Mouse (Mus musculus): Measurements from ENCODE around the gene Ywhae. TPM values are rescaled to one million over a fixed set of nuclear protein-coding genes. Genes with fewer than 3 reads are reported as not detected.
"Not testable (repeated sequence)": the region's sequence is repeated elsewhere in the genome, so short reads cannot be mapped to it uniquely, and the experiment has no call there.

Ywhae gene
- 100 to 1,000 TPM in 11 of 26 experiments, 10 to 100 TPM in 15; 58.9 to 129 (median 91.3) TPM for total RNA-seq (2018; cell fraction: chromatin; rRNA removed)
- 100 to 1,000 TPM; 293 to 451 (median 327) TPM for total RNA-seq (2018; cell fraction: cytosol; rRNA removed)
- 100 to 1,000 TPM in 23 of 26 experiments, 10 to 100 TPM in 3; 91.4 to 244 (median 146) TPM for total RNA-seq (2018; cell fraction: nucleus; rRNA removed)
- polyA plus RNA-seq (2018), result 317 to 1,145 TPM (median 466 TPM) in 3 replicates

GRCm38 (mm10) chr11:75732434-75733226 lies at the start of gene Ywhae:
Gene Ywhae (plus strand): TSS chr11:75732869.
- 2% methylated on average over 71 of the region's 76 CpGs for WGBS (ENCODE audit: missing documents)
- H3K79me2 ChIP-seq (ENCODE audit: inconsistent target), result peaks cover 45% of the 10 kb centered on the region

GRCm38 (mm10) chr11:75684462-75684861 lies 48.2 kb upstream of the Ywhae start:
- 100% methylated on average over 5 of the region's 5 CpGs for WGBS (ENCODE audit: missing documents)
- H3K4me3 ChIP-seq (ENCODE audit: inconsistent target), result no peak overlapping the region
- peaks cover 100% of the 10 kb centered on the region for H3K79me2 ChIP-seq (ENCODE audit: inconsistent target)
- no peak overlapping the region for H3K27ac ChIP-seq
- H3K36me3 ChIP-seq (ENCODE audit: inconsistent target), result peaks cover 28% of the 10 kb centered on the region; the same call in 1 of the 2 replicates

More at GRCm38 (mm10) chr11:75732434-75733226, at the start of gene Ywhae:
- H3K27ac ChIP-seq, result peak within 1 kb of the TSS; percentile 62
- H3K36me3 ChIP-seq (ENCODE audit: inconsistent target), result no peaks in the 10 kb centered on the region
- H3K4me3 ChIP-seq (ENCODE audit: inconsistent target), result peak within 1 kb of the TSS; percentile 80

GRCm38 (mm10) chr11:75684956-75685355 lies 47.7 kb upstream of the Ywhae start:
- 92% methylated on average over 2 of the region's 2 CpGs for WGBS (ENCODE audit: missing documents)

GRCm38 (mm10) chr11:75687343-75687993 lies 45.2 kb upstream of the Ywhae start:
- no peak overlapping the region for H3K27ac ChIP-seq
- H3K36me3 ChIP-seq (ENCODE audit: inconsistent target), result peaks cover 34% of the 10 kb centered on the region
- peaks cover 100% of the 10 kb centered on the region for H3K79me2 ChIP-seq (ENCODE audit: inconsistent target)
- no peak overlapping the region for H3K4me3 ChIP-seq (ENCODE audit: inconsistent target)
- 20% methylated on average over 1 of the region's 2 CpGs for WGBS (ENCODE audit: missing documents)

More at GRCm38 (mm10) chr11:75684956-75685355, 47.7 kb upstream of the Ywhae start:
- Histone ChIP-seq H3K27ac (no peak overlapping the region), H3K36me3 (ENCODE audit: inconsistent target) (peaks cover 30% of the 10 kb centered on the region; the same call in 1 of the 2 replicates), H3K4me3 (ENCODE audit: inconsistent target) (no peak overlapping the region), H3K79me2 (ENCODE audit: inconsistent target) (peaks cover 100% of the 10 kb centered on the region)

GRCm38 (mm10) chr11:75688132-75688531 lies 44.5 kb upstream of the Ywhae start:
- H3K79me2 ChIP-seq (ENCODE audit: inconsistent target), result peaks cover 100% of the 10 kb centered on the region
- H3K4me3 ChIP-seq (ENCODE audit: inconsistent target), result no peak overlapping the region
- 100% methylated on average over 1 of the region's 2 CpGs for WGBS (ENCODE audit: missing documents)
- H3K27ac ChIP-seq, result no peak overlapping the region
- H3K36me3 ChIP-seq (ENCODE audit: inconsistent target), result peaks cover 36% of the 10 kb centered on the region

- Histone ChIP-seq H3K36me3 (ENCODE audit: inconsistent target) (peaks cover 43% of the 10 kb centered on the region), H3K4me3 (ENCODE audit: inconsistent target) (no peak overlapping the region), H3K27ac (no peak overlapping the region), H3K79me2 (ENCODE audit: inconsistent target) (peaks cover 100% of the 10 kb centered on the region)
- WGBS (ENCODE audit: missing documents), result 75% methylated on average over 1 of the region's 1 CpGs
Observed at GRCm38 (mm10) chr11:75689977-75690376, 42.7 kb upstream of the Ywhae start.

- Histone ChIP-seq H3K4me3 (ENCODE audit: inconsistent target) (no peak overlapping the region), H3K36me3 (ENCODE audit: inconsistent target) (peaks cover 52% of the 10 kb centered on the region), H3K79me2 (ENCODE audit: inconsistent target) (peaks cover 100% of the 10 kb centered on the region), H3K27ac (no peak overlapping the region)
Observed at GRCm38 (mm10) chr11:75691047-75691446, 41.6 kb upstream of the Ywhae start.

GRCm38 (mm10) chr11:75693570-75693969 lies 39.1 kb upstream of the Ywhae start:
- H3K27ac ChIP-seq, result no peak overlapping the region
- 93% methylated on average over 5 of the region's 5 CpGs for whole genome bisulfite sequencing (ENCODE audit: missing documents)
- peaks cover 100% of the 10 kb centered on the region for H3K79me2 ChIP-seq (ENCODE audit: inconsistent target)
- H3K36me3 ChIP-seq (ENCODE audit: inconsistent target), result peaks cover 75% of the 10 kb centered on the region
- H3K4me3 ChIP-seq (ENCODE audit: inconsistent target), result no peak overlapping the region

GRCm38 (mm10) chr11:75697464-75697863 lies 35.2 kb upstream of the Ywhae start:
- peaks cover 100% of the 10 kb centered on the region for H3K79me2 ChIP-seq (ENCODE audit: inconsistent target)
- not testable (repeated sequence) for H3K27ac ChIP-seq; H3K4me3 ChIP-seq (ENCODE audit: inconsistent target)
- H3K36me3 ChIP-seq (ENCODE audit: inconsistent target), result peaks cover 82% of the 10 kb centered on the region
- WGBS (ENCODE audit: missing documents), result 92% methylated on average over 3 of the region's 3 CpGs

GRCm38 (mm10) chr11:75700557-75700956 lies 32.1 kb upstream of the Ywhae start:
- H3K79me2 ChIP-seq (ENCODE audit: inconsistent target), result peaks cover 79% of the 10 kb centered on the region
- H3K36me3 ChIP-seq (ENCODE audit: inconsistent target), result peaks cover 80% of the 10 kb centered on the region
- 95% methylated on average over 5 of the region's 5 CpGs for WGBS (ENCODE audit: missing documents)
- H3K27ac ChIP-seq, result no peak overlapping the region
- no peak overlapping the region for H3K4me3 ChIP-seq (ENCODE audit: inconsistent target)

- H3K79me2 ChIP-seq (ENCODE audit: inconsistent target), result peaks cover 57% of the 10 kb centered on the region
- no peak overlapping the region for H3K27ac ChIP-seq
- no peak overlapping the region for H3K4me3 ChIP-seq (ENCODE audit: inconsistent target)
- WGBS (ENCODE audit: missing documents), result 100% methylated on average over 4 of the region's 6 CpGs
- H3K36me3 ChIP-seq (ENCODE audit: inconsistent target), result peaks cover 71% of the 10 kb centered on the region
Observed at GRCm38 (mm10) chr11:75702761-75703160, 29.9 kb upstream of the Ywhae start.

- no peak overlapping the region for H3K4me3 ChIP-seq (ENCODE audit: inconsistent target)
- peaks cover 61% of the 10 kb centered on the region for H3K36me3 ChIP-seq (ENCODE audit: inconsistent target)
- H3K27ac ChIP-seq, result no peak overlapping the region
- H3K79me2 ChIP-seq (ENCODE audit: inconsistent target), result peaks cover 47% of the 10 kb centered on the region
- 90% methylated on average over 2 of the region's 2 CpGs for WGBS (ENCODE audit: missing documents)
Observed at GRCm38 (mm10) chr11:75703748-75704147, 28.9 kb upstream of the Ywhae start.

GRCm38 (mm10) chr11:75713949-75714348 lies 18.7 kb upstream of the Ywhae start:
- H3K27ac ChIP-seq, result no peak overlapping the region
- H3K36me3 ChIP-seq (ENCODE audit: inconsistent target), result no peaks in the 10 kb centered on the region
- WGBS (ENCODE audit: missing documents), result 40% methylated on average over 1 of the region's 1 CpGs
- no peak overlapping the region for H3K4me3 ChIP-seq (ENCODE audit: inconsistent target)
- H3K79me2 ChIP-seq (ENCODE audit: inconsistent target), result no peaks in the 10 kb centered on the region

- 88% methylated on average over 11 of the region's 12 CpGs for WGBS (ENCODE audit: missing documents)
- no peaks in the 10 kb centered on the region for H3K36me3 ChIP-seq (ENCODE audit: inconsistent target)
- H3K79me2 ChIP-seq (ENCODE audit: inconsistent target), result no peaks in the 10 kb centered on the region
- H3K4me3 ChIP-seq (ENCODE audit: inconsistent target), result no peak overlapping the region
- no peak overlapping the region for H3K27ac ChIP-seq
Observed at GRCm38 (mm10) chr11:75715556-75715955, 17.1 kb upstream of the Ywhae start.

Measured in macrophage (primary cell).